Mouse (Mus musculus) MEL (cell line): ENCODE data around the gene Rbms2.
"Not testable (repeated sequence)": the region's sequence is repeated elsewhere in the genome, so short reads cannot be mapped to it uniquely, and the experiment has no call there.

Experiments
- CHD2 ChIP-seq: IDR thresholded peaks from 2 replicates; pipeline ENCODE4 v1.6.1; 2011; ENCODE audit warnings: low read length, improper control_type of control experiment
- EP300 ChIP-seq, 2 experiments: IDR thresholded peaks; 2 replicates each; pipeline ENCODE4 v1.6.1; 2011; ENCODE audit warnings: improper control_type of control experiment in 2 of 2, low read length in 2 of 2, low read depth in 1 of 2, mild to moderate bottlenecking in 1 of 2
- MAX ChIP-seq: IDR thresholded peaks from 2 replicates; pipeline ENCODE4 v1.6.1; 2011; ENCODE audit warnings: low read length, improper control_type of control experiment
- NELFE ChIP-seq: IDR thresholded peaks from 2 replicates; pipeline ENCODE4 v1.6.1; 2011; ENCODE audit warnings: low read depth, low read length, improper control_type of control experiment
- POLR2A ChIP-seq, 2 experiments: IDR thresholded peaks; 2 replicates each; pipeline ENCODE4 v1.6.1; 2011 to 2012; ENCODE audit warnings: low read length in 2 of 2, mild to moderate bottlenecking in 2 of 2, control low read depth in 1 of 2, improper control_type of control experiment in 1 of 2, low read depth in 1 of 2, moderate library complexity in 1 of 2; ENCODE audit not compliant: control insufficient read depth in 1 of 2, insufficient read depth in 1 of 2, poor library complexity in 1 of 2
- SIN3A ChIP-seq: IDR thresholded peaks from 2 replicates; pipeline ENCODE4 v1.6.1; 2012; ENCODE audit warnings: low read length, improper control_type of control experiment, inconsistent platforms
- TCF12 ChIP-seq: IDR thresholded peaks from 2 replicates; pipeline ENCODE4 v1.6.1; 2014; ENCODE audit warnings: low read depth, mild to moderate bottlenecking, inconsistent platforms, low read length, improper control_type of control experiment, moderate library complexity

GRCm38 (mm10) chr10:128214112-128214511 lies 34.0 kb upstream of the Rbms2 start:
- not testable (repeated sequence) for TF ChIP-seq CHD2; MAX; SIN3A; TCF12; NELFE; EP300 (IDR thresholded peaks at IDR 0.05; ENCODE audit: low read depth in 1 of 2, low read length in 2 of 2); POLR2A (IDR thresholded peaks at IDR 0.05; ENCODE audit: control insufficient read depth in 1 of 2, insufficient read depth in 1 of 2, low read depth in 1 of 2, low read length in 2 of 2, poor library complexity in 1 of 2)
